Mouse (Mus musculus): ENCODE measurements around the gene Cdk6.

DNA sequence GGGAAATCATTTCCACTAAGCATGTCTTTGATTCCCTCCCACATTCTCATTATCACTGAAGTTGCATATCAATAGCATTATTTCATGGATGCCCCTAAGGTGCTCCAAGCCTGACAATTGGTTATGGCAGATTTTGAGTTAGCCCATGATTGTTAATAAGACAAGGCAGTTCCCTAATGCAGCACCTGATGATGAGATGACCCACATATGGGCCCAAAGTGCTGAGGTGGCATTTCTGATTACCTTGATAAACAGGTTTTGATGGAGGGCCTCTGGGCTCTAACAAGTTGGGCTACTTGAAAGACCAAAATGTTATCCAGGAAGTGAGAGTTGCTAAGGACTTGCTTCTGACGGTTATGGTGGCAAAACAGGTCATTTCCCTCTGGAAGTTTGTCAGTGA, 11.9 kb upstream of the Cdk6 start:
- no peak for TF ChIP-seq CTCF (IDR thresholded peaks at IDR 0.05; ENCODE audit: control insufficient read depth, insufficient read depth, low read length)
- TF ChIP-seq POLR2A (IDR thresholded peaks at IDR 0.05; ENCODE audit: borderline replicate concordance, control insufficient read depth, low read depth, low read length): no peak

All from bone marrow, adult 2 months (tissue).